Mouse (Mus musculus) frontal cortex, adult 2 months (tissue): ENCODE results near the gene Chst15. TPM values are rescaled to one million over a fixed set of nuclear protein-coding genes. Genes with fewer than 3 reads are reported as not detected.

ENCODE experiments used
- polyA plus RNA-seq: library from polyadenylated mRNA; depleted of rRNA; stranded (reverse); fragments of >200 nt; gene quantifications from 2 replicates; pipeline ENCODE4 v1.2.3, GENCODE M21; 2012; rRNA removed

The Chst15 gene
- polyA plus RNA-seq, 1 experiment: 19.2 TPM

Other genes with a start within 250 kb of the Chst15 start
- gene Cpxm2, start 162.5 kb downstream of the Chst15 start, polyA plus RNA-seq: 2.2 and 2.5 TPM in 2 replicates